Mouse (Mus musculus) ES-Bruce4 (cell line): ENCODE results near the gene Zfp511. TPM values are rescaled to one million over a fixed set of nuclear protein-coding genes. Genes with fewer than 3 reads are reported as not detected.

ENCODE experiments used
- H3K27ac ChIP-seq: 2 replicates; pipeline ENCODE4 v1.5.1; 2012; ENCODE audit warnings: low read length, inconsistent platforms; ENCODE audit not compliant: insufficient read depth
- H3K27me3 ChIP-seq: 2 replicates; pipeline ENCODE4 v1.6.1; 2012; ENCODE audit warnings: mild to moderate bottlenecking, low read length, inconsistent platforms; ENCODE audit not compliant: control insufficient read depth, poor library complexity, insufficient read depth, severe bottlenecking
- H3K36me3 ChIP-seq: 2 replicates; pipeline ENCODE4 v1.6.1; 2012; ENCODE audit warnings: inconsistent platforms, mild to moderate bottlenecking, low read length, moderate library complexity; ENCODE audit not compliant: control insufficient read depth, poor library complexity, insufficient read depth, severe bottlenecking
- H3K4me1 ChIP-seq: one replicate; pipeline ENCODE4 v1.8.1; 2011; ENCODE audit warnings: low read length; ENCODE audit not compliant: control insufficient read depth, insufficient read depth
- H3K4me3 ChIP-seq: 2 replicates; pipeline ENCODE4 v1.5.1; 2011; ENCODE audit warnings: low read depth, mild to moderate bottlenecking, low read length
- H3K9ac ChIP-seq: 2 replicates; pipeline ENCODE4 v1.6.1; 2012; ENCODE audit warnings: low read depth, mild to moderate bottlenecking, inconsistent platforms; ENCODE audit not compliant: poor library complexity, severe bottlenecking
- H3K9me3 ChIP-seq: replicated peaks from 2 replicates; pipeline ENCODE4 v1.6.1; 2012; ENCODE audit warnings: mild to moderate bottlenecking, low read length, inconsistent platforms; ENCODE audit not compliant: control insufficient read depth, poor library complexity, insufficient read depth, severe bottlenecking
- CTCF ChIP-seq: IDR thresholded peaks from one replicate; pipeline ENCODE4 v1.8.1; 2011; ENCODE audit warnings: low read depth, low read length
- EP300 ChIP-seq: IDR thresholded peaks from 2 replicates; pipeline ENCODE4 v1.6.1; 2011; ENCODE audit warnings: low read depth, low read length; ENCODE audit not compliant: insufficient read depth
- POLR2A ChIP-seq: IDR thresholded peaks from one replicate; pipeline ENCODE4 v1.8.1; 2011; ENCODE audit warnings: low read length; ENCODE audit not compliant: insufficient read depth
- polyA plus RNA-seq: library from polyadenylated mRNA; stranded (reverse); fragments of >200 nt; gene quantifications from 2 replicates; pipeline ENCODE4 v1.2.4, GENCODE M21; 2011; ENCODE audit warnings: low read depth; ENCODE audit not compliant: missing spikeins, insufficient read depth, insufficient read length

Zfp511 gene
- 22.3 and 25.4 TPM in 2 replicates for polyA plus RNA-seq

DNA sequence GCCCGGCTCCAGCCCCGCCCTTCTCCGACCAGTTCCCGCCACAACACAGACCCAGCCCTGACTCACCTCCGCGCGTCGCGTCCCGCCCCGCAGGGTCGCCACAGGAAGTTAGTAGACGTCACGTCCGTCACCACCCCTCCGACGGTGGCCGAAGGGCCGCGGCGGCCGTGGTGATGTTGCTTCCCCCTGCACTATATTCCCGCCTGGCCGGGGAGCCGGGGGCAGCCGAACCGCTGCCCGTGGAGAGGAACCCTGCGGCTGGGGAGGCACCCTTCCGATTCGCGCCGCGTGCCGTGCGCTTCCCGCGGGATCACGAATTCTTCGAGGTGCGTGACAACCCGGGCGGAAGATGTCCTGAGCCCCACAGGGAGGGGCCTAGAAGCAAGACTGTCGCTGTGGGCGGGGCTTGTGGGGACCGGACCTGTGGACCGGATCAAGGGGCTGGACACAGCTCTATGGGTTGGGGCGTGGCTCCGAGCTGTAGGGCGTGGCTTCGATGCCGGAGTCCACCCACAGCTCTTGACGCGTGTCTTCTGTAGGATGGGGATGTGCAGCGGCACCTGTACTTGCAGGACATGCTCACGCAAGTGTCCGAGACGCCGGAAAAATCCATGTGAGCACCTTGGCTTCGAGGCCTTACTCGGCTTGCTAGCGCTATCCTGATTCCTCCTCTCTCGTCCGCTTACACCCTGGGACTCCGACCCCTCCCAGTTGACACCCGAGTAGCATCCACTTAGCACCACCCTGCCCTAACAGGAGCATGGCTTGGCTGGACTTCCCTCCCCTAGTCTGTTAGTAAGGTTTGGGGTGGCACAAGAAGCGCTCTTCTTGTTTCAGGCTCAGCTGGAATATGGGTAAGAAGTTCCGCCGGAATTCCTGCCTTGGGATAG is at the start of gene Zfp511, which contains the start of gene Tubgcp2:
Gene Zfp511 (plus strand): TSS at position 111 of the 890 bp plus-strand sequence.
Gene Tubgcp2 (minus strand): TSS at position 389 of the 890 bp plus-strand sequence.
- Histone ChIP-seq H3K27ac (no peak within 1 kb of the TSS; the same call in 1 of the 2 replicates), H3K4me1 (no peaks in the 10 kb centered on the region), H3K36me3 (0 out of 2 replicates have a peak, but pooled peaks cover 4% of the 10 kb centered on the region), H3K27me3 (no peaks in the 10 kb centered on the region), H3K9ac (peak within 1 kb of the TSS; percentile 76), H3K4me3 (peak within 1 kb of the TSS; percentile 77), H3K9me3 (no peaks in the 10 kb centered on the region)
- TF ChIP-seq CTCF (no peak), POLR2A (no peak), EP300 (0 out of 2 replicates have a peak, but pooled peaks have one; percentile 4)

DNA sequence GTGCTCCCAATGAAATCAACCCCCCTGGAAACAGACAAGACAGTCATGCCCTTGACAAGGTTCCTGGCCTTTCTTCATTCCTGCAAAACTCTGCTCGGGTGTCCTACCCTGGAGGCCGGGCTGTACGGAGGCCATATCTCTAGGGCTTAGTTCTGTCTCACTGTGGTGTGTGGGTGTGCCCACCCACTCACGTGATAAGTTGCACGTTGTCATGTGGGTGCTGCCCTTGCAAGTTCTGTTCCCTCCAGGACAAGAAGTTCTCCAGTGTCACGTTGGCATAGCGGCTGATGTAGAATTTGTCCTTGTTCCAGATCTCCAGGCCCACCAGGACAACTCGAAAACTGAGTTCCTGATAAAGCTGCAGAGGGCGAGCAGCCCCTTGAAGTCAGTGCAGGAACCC is 47.9 kb upstream of the Zfp511 start:
- Histone ChIP-seq H3K27ac (no peak overlapping the region), H3K9me3 (no peaks in the 10 kb centered on the region), H3K9ac (no peak overlapping the region), H3K36me3 (no peaks in the 10 kb centered on the region), H3K4me1 (no peaks in the 10 kb centered on the region), H3K4me3 (no peak overlapping the region), H3K27me3 (no peaks in the 10 kb centered on the region)
- TF ChIP-seq POLR2A (no peak), CTCF (no peak), EP300 (no peak)

DNA sequence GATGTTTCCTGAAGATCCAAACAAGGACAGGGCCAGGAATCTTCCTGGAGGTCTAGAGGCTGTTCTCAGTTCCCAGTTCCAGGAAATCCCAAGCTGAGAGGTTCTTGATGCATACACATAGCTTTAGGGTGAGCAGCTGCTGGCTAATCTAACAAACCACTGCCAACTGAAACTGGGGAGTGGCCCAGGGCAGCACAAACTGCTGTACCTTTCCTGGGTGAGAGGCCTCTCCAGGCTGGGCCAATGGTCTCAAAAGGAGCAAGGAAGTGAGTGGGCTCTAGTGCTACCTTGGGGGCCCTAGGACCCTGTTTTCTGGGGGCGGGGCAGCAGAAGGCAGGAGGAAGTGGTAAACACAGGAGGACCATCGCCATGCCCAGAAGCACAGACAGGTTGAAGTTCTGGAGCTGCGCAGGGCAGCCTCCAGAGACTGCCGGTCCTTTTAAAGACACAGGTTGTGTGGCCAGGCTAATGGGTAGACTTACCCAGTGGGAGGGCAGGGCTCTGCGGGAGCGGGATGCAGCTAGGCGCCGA is 45.3 kb upstream of the Zfp511 start:
- Histone ChIP-seq H3K4me1 (peaks cover 2% of the 10 kb centered on the region), H3K4me3 (no peak overlapping the region), H3K9me3 (no peaks in the 10 kb centered on the region), H3K9ac (no peak overlapping the region), H3K36me3 (no peaks in the 10 kb centered on the region), H3K27ac (no peak overlapping the region), H3K27me3 (no peaks in the 10 kb centered on the region)
- no peak for TF ChIP-seq EP300
- no peak for TF ChIP-seq POLR2A
- TF ChIP-seq CTCF, result no peak

DNA sequence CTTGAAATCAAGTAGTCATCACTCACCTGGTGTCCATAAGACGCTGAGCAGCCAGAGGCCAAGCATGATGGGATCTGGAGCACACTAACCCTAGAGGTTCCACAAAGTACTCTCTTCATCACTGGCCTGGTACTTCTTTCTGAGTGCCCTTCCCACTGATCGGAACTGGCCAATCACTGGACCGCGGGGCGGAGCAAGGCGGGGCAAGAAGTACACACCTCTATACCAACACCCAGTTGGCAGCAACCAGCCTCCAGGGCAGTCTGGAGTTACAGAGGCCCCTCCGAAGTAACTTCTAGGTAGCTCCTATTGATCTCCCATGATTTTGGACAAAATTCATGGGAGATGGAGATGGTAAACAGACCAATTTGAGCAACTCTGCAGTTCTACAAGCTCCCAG is 43.8 kb upstream of the Zfp511 start, which contains the start of gene Adam8:
Gene Adam8 (minus strand): TSS at position 157 of the 400 bp plus-strand sequence.
- Histone ChIP-seq H3K9me3 (no peaks in the 10 kb centered on the region), H3K4me3 (no peak within 1 kb of the TSS), H3K27ac (peak within 1 kb of the TSS; percentile 9; the same call in 1 of the 2 replicates), H3K9ac (no peak within 1 kb of the TSS), H3K36me3 (peaks cover 2% of the 10 kb centered on the region; the same call in 1 of the 2 replicates), H3K27me3 (no peaks in the 10 kb centered on the region), H3K4me1 (peaks cover 2% of the 10 kb centered on the region)
- TF ChIP-seq EP300 (no peak), POLR2A (no peak), CTCF (no peak)

DNA sequence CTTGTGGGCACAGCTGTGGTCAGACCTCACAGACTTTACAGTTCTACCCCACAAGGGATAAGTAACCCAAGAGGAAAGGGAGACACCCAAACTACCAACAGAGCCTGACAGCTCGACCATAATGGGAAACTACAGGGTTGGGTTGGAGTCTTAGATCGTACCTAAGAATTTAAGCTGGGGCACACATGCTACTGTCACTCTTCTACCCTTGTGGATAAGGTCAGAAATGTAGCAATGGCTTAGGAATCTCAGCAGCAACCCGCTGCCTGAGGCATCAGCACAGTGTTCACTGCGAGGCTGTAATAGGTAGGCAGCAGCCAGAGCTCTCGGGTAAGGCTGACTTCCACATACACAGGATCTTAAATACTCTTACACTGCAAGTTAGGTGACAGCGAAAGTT is 42.7 kb upstream of the Zfp511 start:
- peak overlapping the region; percentile 9; the same call in 1 of the 2 replicates for H3K27ac ChIP-seq
- no peaks in the 10 kb centered on the region for H3K27me3 ChIP-seq
- peaks cover 10% of the 10 kb centered on the region for H3K36me3 ChIP-seq
- H3K4me3 ChIP-seq, result no peak overlapping the region
- peaks cover 2% of the 10 kb centered on the region for H3K4me1 ChIP-seq
- TF ChIP-seq EP300, result no peak
- TF ChIP-seq POLR2A, result no peak
- TF ChIP-seq CTCF, result no peak
- H3K9me3 ChIP-seq, result no peaks in the 10 kb centered on the region
- no peak overlapping the region for H3K9ac ChIP-seq

DNA sequence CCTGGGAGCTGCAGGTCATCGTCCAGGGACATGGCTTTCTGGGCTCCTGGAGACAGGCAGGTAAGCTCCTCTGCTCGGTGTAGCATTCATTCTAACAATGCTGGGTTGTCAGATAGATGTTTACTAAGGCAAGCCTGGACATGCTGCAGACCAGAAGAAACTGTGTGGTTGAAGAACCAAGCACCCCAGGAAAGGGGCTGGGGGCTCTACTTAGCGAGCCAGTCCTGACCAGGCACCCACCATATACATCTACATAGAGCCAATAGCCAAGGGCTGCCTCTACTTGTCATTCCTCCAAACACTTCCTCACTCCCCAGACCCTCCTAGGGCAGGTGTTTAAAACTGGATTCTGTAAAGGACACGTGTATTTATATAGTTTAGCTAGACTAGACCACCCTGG is 42.0 kb upstream of the Zfp511 start:
- Histone ChIP-seq H3K36me3 (peaks cover 12% of the 10 kb centered on the region), H3K4me3 (no peak overlapping the region), H3K4me1 (peaks cover 2% of the 10 kb centered on the region), H3K9ac (no peak overlapping the region), H3K27me3 (no peaks in the 10 kb centered on the region), H3K27ac (peak overlapping the region; percentile 48; the same call in 1 of the 2 replicates), H3K9me3 (no peaks in the 10 kb centered on the region)
- TF ChIP-seq POLR2A (no peak), EP300 (no peak), CTCF (no peak)
